Mouse (Mus musculus) thymus, adult 2 months (tissue): ENCODE measurements around the gene Gm20388.

Experiments
- CTCF ChIP-seq: fragments of 200-500 bp; IDR thresholded peaks from 2 replicates; pipeline ENCODE4 v1.5.1; 2012; ENCODE audit warnings: mild to moderate bottlenecking, control low read depth, low read length, moderate library complexity, borderline replicate concordance; ENCODE audit not compliant: control insufficient read depth, poor library complexity, insufficient read depth; ENCODE audit errors: extremely low read depth
- POLR2A ChIP-seq: fragments of 200-500 bp; IDR thresholded peaks from 2 replicates; pipeline ENCODE4 v1.6.1; 2012; ENCODE audit warnings: mild to moderate bottlenecking, low read length, control low read depth, moderate library complexity; ENCODE audit not compliant: control insufficient read depth, poor library complexity, insufficient read depth; ENCODE audit errors: extremely low read depth

DNA sequence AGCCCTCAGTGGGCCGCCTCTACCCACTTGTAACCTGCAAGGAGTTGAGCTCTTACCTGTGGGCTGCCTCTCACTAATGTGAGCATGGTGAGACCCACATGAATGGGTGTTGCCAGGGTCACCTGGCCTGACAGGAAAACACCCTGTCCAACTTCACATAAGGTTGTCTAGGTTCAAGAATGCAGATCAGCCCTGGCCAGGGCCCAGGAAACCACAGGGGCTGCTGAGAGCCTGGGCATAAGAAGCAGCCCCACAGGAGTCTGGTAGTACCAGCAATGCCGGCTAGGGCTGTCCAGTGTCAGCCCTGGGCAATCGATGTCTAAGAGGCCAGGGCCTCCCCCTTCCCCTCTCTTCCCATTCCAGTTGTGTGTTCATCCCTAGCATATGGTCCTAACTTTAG is 2377.7 kb downstream of the Gm20388 start:
- no peak for TF ChIP-seq CTCF
- TF ChIP-seq POLR2A: no peak
